ENCODE assay signal across 16 mouse cellular contexts in the genomic region with DNA sequence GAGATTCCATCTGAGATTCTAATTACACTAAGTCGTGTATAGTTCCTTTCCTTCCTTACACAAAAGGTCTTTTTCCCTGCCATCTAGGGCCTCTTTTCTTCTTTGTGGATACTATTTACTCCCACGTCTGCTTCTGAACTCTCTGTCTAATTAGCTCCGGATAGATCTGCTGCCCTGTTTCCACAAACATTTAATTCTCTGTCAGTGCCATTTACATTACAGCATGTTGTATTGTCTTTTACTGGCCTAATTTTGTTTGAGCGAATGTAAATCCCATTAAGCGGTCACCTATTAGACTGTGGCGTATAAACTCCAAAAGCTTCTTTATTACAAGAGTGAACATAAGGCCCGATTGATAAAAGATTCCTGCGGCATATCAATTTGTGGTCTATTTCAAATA.
"Had no signal": no experiment of that assay in that cellular context is flagged by ENCODE, and none has a peak within 500 bp of the region (broad histone marks: within the 10 kb centered on the region; RNA-seq: fewer than 3 reads in every experiment).

No protein-coding gene starts in this region.

- H3K36me3 ChIP-seq: limb, embryonic 12.5 days; limb, embryonic 15.5 days had no signal

- H3K4me3 ChIP-seq: limb, embryonic 12.5 days; limb, embryonic 15.5 days had no signal

- H3K4me1 ChIP-seq: limb, embryonic 12.5 days; limb, embryonic 15.5 days had no signal

- ATAC-seq: intestine, embryonic 16.5 days; liver, postnatal 0 days; lung, postnatal 0 days had no signal

- H3K9ac ChIP-seq: limb, embryonic 12.5 days; limb, embryonic 15.5 days; liver, embryonic 14.5 days; liver, postnatal 0 days; lung, embryonic 14.5 days had no signal

- H3K27me3 ChIP-seq: limb, embryonic 12.5 days; limb, embryonic 15.5 days had no signal

- DNase-seq: kidney, adult 18-20 months; kidney, adult 9 months; kidney, postnatal 14 days; kidney, postnatal 4 days; left cerebral cortex, postnatal 4 days; liver, postnatal 0 days; lung, embryonic 14.5 days; thymus, adult 18-20 months; thymus, postnatal 36 days had no signal

- H3K9me3 ChIP-seq: limb, embryonic 12.5 days; limb, embryonic 15.5 days had no signal

- H3K4me2 ChIP-seq: limb, embryonic 12.5 days; limb, embryonic 15.5 days; liver, embryonic 11.5 days; lung, embryonic 14.5 days had no signal

- H3K27ac ChIP-seq: limb, embryonic 12.5 days; limb, embryonic 15.5 days; liver, embryonic 14.5 days; macrophage had no signal
